Mouse (Mus musculus): ENCODE measurements around the gene Nckap5.

- TF ChIP-seq CTCF (IDR thresholded peaks at IDR 0.05; ENCODE audit: low read depth) = no peak
- no peak for TF ChIP-seq EP300 (IDR thresholded peaks at IDR 0.05; ENCODE audit: low read depth)
Observed at GRCm38 (mm10) chr1:126436937-126437667, 393.5 kb downstream of the Nckap5 start.

Data from liver, postnatal 0 days (tissue).